Mouse (Mus musculus): ENCODE data around the gene Mepe. TPM values are rescaled to one million over a fixed set of nuclear protein-coding genes. Genes with fewer than 3 reads are reported as not detected.

The Mepe gene
- polyA plus RNA-seq, 1 experiment from 2014 or later = not detected

DNA sequence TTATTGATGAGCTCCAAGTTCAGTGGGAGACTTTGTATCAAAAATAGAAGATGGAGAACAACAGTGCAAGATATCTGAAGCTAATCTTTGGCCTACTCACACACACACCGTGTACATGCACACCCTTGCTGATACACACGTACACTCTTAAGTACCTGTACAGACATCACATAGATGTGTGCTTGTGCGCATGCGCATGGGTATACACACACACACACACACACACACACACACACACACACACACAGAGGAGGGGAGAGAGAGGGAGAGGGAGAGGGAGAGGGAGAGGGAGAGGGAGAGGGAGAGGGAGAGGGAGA is 15.3 kb downstream of the Mepe start:
- Histone ChIP-seq H3K4me1 (ENCODE audit: control insufficient read depth, insufficient read depth, low read length) (0 out of 2 replicates have a peak, but pooled peaks cover 4% of the 10 kb centered on the region), H3K9ac (replicated peaks; ENCODE audit: low read length) (no peak overlapping the region), H3K27ac (replicated peaks; ENCODE audit: low read depth, low read length) (no peak overlapping the region), H3K4me3 (replicated peaks; ENCODE audit: low read depth, low read length) (no peak overlapping the region), H3K27me3 (ENCODE audit: control insufficient read depth, insufficient read depth, low read length) (no peaks in the 10 kb centered on the region), H3K4me2 (ENCODE audit: low read length) (no peak overlapping the region; the same call in 1 of the 2 replicates), H3K36me3 (ENCODE audit: control insufficient read depth, insufficient read depth, low read length) (no peaks in the 10 kb centered on the region), H3K9me3 (ENCODE audit: control insufficient read depth, low read length) (no peaks in the 10 kb centered on the region)
- DNase-seq = no peak
- 93% methylated on average over 4 of the region's 4 CpGs for WGBS
- ATAC-seq (ENCODE audit: low FRiP score, low TSS enrichment) = no peak

DNA sequence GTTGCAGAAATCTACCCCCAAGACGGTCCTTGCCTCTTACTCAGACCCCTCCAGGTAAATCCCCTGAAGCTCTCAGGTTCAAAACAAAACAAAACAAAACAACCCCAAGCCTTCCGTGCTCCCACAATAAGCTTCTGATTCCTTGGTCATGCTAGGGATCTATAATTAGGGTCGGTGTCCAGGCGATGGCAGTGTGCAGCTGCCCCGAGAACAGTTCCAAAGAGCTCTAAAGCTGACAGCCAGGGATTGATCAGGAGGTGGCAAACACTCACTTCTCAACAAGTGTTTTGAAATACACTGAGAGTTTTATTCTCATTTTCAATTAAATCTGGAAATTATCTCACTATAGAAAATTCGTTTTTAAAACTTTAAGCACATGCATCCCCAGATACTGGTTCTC is 17.8 kb downstream of the Mepe start:
- ATAC-seq (ENCODE audit: low FRiP score, low TSS enrichment) = no peak
- H3K36me3 ChIP-seq (ENCODE audit: control insufficient read depth, insufficient read depth, low read length) = no peaks in the 10 kb centered on the region
- no peak overlapping the region for H3K9ac ChIP-seq (replicated peaks; ENCODE audit: low read length)
- H3K4me3 ChIP-seq (replicated peaks; ENCODE audit: low read depth, low read length) = no peak overlapping the region
- 34% methylated on average over 6 of the region's 6 CpGs for WGBS
- H3K27ac ChIP-seq (replicated peaks; ENCODE audit: low read depth, low read length) = no peak overlapping the region
- no peaks in the 10 kb centered on the region for H3K27me3 ChIP-seq (ENCODE audit: control insufficient read depth, insufficient read depth, low read length)
- DNase-seq = no peak
- 0 out of 2 replicates have a peak, but pooled peaks cover 4% of the 10 kb centered on the region for H3K4me1 ChIP-seq (ENCODE audit: control insufficient read depth, insufficient read depth, low read length)
- H3K4me2 ChIP-seq (ENCODE audit: low read length) = no peak overlapping the region
- H3K9me3 ChIP-seq (ENCODE audit: control insufficient read depth, low read length) = no peaks in the 10 kb centered on the region

DNA sequence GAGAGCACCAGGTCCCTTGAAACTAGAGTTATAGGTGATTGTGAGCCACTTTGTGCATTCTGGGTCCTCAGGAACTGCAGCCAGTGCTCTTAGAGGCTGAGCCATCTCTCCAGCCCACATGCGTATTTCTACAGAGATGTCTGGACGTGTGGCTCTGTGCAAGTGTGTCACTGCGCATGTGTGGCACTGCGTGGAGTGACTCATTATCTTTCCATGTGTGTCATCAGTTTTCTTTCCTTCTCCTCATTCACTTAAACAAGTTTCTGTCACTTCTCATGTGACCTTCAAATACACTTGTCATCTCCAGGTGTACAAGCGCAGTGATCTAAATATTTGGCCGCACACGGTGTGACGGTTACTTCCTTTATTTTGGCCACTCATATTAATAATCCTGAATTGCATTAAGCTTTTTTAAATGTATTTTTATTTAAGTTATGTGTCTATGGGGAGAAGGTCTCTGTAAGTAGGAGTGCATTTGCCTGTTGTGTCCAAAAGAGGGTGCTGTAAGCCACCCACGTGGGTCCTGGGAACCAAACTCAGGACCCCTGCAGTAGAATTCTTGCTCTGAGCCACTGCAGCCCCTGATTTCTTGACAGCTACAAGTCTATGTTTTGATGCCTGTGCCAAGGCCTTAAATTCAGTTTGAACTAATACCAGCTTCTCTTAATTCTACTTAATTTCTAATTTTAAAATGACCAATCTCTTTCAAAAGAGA is 19.6 kb downstream of the Mepe start:
- Histone ChIP-seq H3K4me2 (ENCODE audit: low read length) (no peak overlapping the region), H3K9me3 (ENCODE audit: control insufficient read depth, low read length) (no peaks in the 10 kb centered on the region), H3K4me1 (ENCODE audit: control insufficient read depth, insufficient read depth, low read length) (0 out of 2 replicates have a peak, but pooled peaks cover 3% of the 10 kb centered on the region), H3K36me3 (ENCODE audit: control insufficient read depth, insufficient read depth, low read length) (no peaks in the 10 kb centered on the region), H3K27me3 (ENCODE audit: control insufficient read depth, insufficient read depth, low read length) (no peaks in the 10 kb centered on the region), H3K9ac (replicated peaks; ENCODE audit: low read length) (no peak overlapping the region), H3K27ac (replicated peaks; ENCODE audit: low read depth, low read length) (no peak overlapping the region), H3K4me3 (replicated peaks; ENCODE audit: low read depth, low read length) (no peak overlapping the region)
- WGBS = 75% methylated on average over 9 of the region's 9 CpGs
- peak; percentile 31 for DNase-seq
- no peak for ATAC-seq (ENCODE audit: low FRiP score, low TSS enrichment)

DNA sequence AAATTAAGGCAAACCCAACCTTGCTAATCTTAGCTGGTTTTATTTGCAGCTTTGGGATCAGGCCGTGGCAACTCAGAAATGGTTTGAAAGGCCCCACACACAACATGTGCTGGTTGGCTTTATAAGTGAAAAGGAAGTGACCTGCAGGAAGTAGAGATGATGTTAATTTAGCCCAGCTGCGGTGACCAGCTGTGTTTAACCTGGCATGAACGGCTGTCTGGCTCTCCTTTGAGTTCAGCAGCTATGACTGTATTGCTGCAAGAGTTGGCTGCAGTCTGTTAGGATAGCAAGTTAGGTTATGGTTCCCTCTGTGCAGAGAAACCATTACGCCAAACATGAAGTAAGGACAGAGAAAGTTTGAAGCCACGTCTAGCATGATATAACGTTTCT is 20.1 kb downstream of the Mepe start:
- H3K4me1 ChIP-seq (ENCODE audit: control insufficient read depth, insufficient read depth, low read length) = no peaks in the 10 kb centered on the region

DNA sequence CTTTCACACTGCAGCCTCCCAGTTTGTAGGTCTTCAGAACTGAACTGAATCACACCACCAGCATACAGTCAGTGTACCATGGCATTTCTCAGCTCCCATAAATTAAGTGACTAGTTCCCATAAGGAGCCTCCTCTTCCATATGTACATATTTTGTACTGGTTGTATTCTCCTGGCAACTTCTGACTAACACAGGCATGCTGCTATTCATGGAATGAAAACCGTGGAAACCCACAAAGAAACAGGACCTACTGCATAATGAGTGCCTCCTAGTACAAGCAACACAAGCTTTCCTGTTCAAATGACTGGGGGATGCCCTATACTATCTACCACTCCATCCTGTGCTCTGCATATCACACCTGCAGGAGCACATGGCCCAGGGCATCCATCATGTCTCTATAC is 25.9 kb downstream of the Mepe start:
- no peaks in the 10 kb centered on the region for H3K36me3 ChIP-seq (ENCODE audit: control insufficient read depth, insufficient read depth, low read length)
- H3K4me1 ChIP-seq (ENCODE audit: control insufficient read depth, insufficient read depth, low read length) = no peaks in the 10 kb centered on the region
- H3K9me3 ChIP-seq (ENCODE audit: control insufficient read depth, low read length) = no peaks in the 10 kb centered on the region
- no peak overlapping the region for H3K4me2 ChIP-seq (ENCODE audit: low read length)
- ATAC-seq (ENCODE audit: low FRiP score, low TSS enrichment) (no peak), DNase-seq (no peak)
- no peaks in the 10 kb centered on the region for H3K27me3 ChIP-seq (ENCODE audit: control insufficient read depth, insufficient read depth, low read length)
- no peak overlapping the region for H3K9ac ChIP-seq (replicated peaks; ENCODE audit: low read length)
- no peak overlapping the region for H3K27ac ChIP-seq (replicated peaks; ENCODE audit: low read depth, low read length)
- no peak overlapping the region for H3K4me3 ChIP-seq (replicated peaks; ENCODE audit: low read depth, low read length)
- WGBS = 49% methylated on average over 1 of the region's 1 CpGs

More for the DNA sequence above, 20.1 kb downstream of the Mepe start:
- H3K27ac ChIP-seq (replicated peaks; ENCODE audit: low read depth, low read length) = no peak overlapping the region
- WGBS = 88% methylated on average over 6 of the region's 6 CpGs
- H3K9me3 ChIP-seq (ENCODE audit: control insufficient read depth, low read length) = no peaks in the 10 kb centered on the region
- no peak overlapping the region for H3K4me2 ChIP-seq (ENCODE audit: low read length)
- no peak for DNase-seq
- H3K27me3 ChIP-seq (ENCODE audit: control insufficient read depth, insufficient read depth, low read length) = no peaks in the 10 kb centered on the region
- no peaks in the 10 kb centered on the region for H3K36me3 ChIP-seq (ENCODE audit: control insufficient read depth, insufficient read depth, low read length)
- no peak overlapping the region for H3K9ac ChIP-seq (replicated peaks; ENCODE audit: low read length)
- ATAC-seq (ENCODE audit: low FRiP score, low TSS enrichment) = no peak
- no peak overlapping the region for H3K4me3 ChIP-seq (replicated peaks; ENCODE audit: low read depth, low read length)

DNA sequence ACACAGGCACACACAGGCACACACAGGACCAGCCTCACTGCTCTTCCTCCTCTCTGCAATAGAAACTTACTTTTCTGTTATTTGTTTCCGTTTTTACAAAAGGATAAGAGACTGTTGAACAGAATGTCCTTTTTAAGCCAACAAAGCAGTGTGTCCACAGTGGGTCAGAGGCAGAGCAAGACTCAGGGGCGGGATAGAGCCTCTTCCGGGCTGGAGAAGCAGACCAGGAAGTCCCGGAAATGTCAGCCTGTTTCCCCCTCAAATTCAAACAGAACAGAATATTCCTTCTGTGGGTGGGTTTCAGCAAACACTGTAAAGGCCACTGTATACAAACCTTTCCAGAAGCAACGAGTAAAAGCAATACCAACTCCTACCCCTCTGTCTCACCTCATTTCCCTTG is 26.7 kb downstream of the Mepe start:
- Histone ChIP-seq H3K4me2 (ENCODE audit: low read length) (no peak overlapping the region), H3K4me1 (ENCODE audit: control insufficient read depth, insufficient read depth, low read length) (no peaks in the 10 kb centered on the region), H3K4me3 (replicated peaks; ENCODE audit: low read depth, low read length) (no peak overlapping the region), H3K27me3 (ENCODE audit: control insufficient read depth, insufficient read depth, low read length) (no peaks in the 10 kb centered on the region), H3K9ac (replicated peaks; ENCODE audit: low read length) (no peak overlapping the region), H3K9me3 (ENCODE audit: control insufficient read depth, low read length) (no peaks in the 10 kb centered on the region), H3K36me3 (ENCODE audit: control insufficient read depth, insufficient read depth, low read length) (no peaks in the 10 kb centered on the region), H3K27ac (replicated peaks; ENCODE audit: low read depth, low read length) (no peak overlapping the region)
- ATAC-seq (ENCODE audit: low FRiP score, low TSS enrichment) (no peak), DNase-seq (no peak)
- WGBS = 78% methylated on average over 5 of the region's 5 CpGs

DNA sequence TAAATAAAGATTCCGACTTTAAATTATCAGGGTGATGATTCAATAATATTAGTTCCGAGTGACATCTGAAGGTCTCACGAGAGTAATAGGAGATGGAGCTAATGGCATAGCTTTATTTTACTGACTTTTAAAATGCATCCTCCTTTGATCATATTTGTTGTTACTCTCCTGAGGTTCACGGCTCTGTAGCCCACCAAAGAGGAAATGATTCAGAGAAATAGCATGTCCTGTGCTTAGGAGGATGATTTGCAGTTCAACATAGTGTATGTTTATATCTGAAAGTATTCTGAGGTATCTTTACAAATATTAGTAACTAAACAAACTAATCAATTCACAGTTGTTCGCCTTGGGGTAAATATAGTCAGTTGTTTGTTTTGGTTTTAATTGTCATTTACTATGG is 32.4 kb downstream of the Mepe start:
- no peaks in the 10 kb centered on the region for H3K36me3 ChIP-seq (ENCODE audit: control insufficient read depth, insufficient read depth, low read length)
- no peaks in the 10 kb centered on the region for H3K9me3 ChIP-seq (ENCODE audit: control insufficient read depth, low read length)
- ATAC-seq (ENCODE audit: low FRiP score, low TSS enrichment) = no peak
- no peak overlapping the region for H3K27ac ChIP-seq (replicated peaks; ENCODE audit: low read depth, low read length)
- no peak overlapping the region for H3K4me3 ChIP-seq (replicated peaks; ENCODE audit: low read depth, low read length)
- 85% methylated on average over 5 of the region's 5 CpGs for WGBS
- no peaks in the 10 kb centered on the region for H3K4me1 ChIP-seq (ENCODE audit: control insufficient read depth, insufficient read depth, low read length)
- H3K27me3 ChIP-seq (ENCODE audit: control insufficient read depth, insufficient read depth, low read length) = no peaks in the 10 kb centered on the region
- DNase-seq = no peak
- H3K4me2 ChIP-seq (ENCODE audit: low read length) = no peak overlapping the region
- H3K9ac ChIP-seq (replicated peaks; ENCODE audit: low read length) = no peak overlapping the region

DNA sequence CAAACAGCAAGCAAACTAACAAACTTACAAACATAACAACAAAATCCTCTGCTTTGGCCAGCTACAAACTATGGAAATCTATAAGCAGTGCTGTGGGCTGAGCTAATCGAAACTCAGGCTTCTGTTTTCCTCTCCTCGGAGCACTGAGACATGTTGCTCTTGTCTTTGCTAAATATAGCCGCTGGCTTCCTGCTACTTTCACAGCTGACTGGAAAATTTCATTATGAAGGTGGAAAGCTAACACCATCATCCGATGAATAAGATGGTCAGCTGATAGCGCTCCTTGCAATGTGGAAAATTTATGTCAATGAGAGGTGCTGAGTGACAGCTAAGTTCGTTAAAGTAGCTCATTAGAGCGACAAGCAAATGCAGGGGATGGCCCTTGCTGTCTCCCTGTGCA is 33.5 kb downstream of the Mepe start:
- no peak for ATAC-seq (ENCODE audit: low FRiP score, low TSS enrichment)
- WGBS = 76% methylated on average over 7 of the region's 7 CpGs
- no peaks in the 10 kb centered on the region for H3K36me3 ChIP-seq (ENCODE audit: control insufficient read depth, insufficient read depth, low read length)
- no peaks in the 10 kb centered on the region for H3K4me1 ChIP-seq (ENCODE audit: control insufficient read depth, insufficient read depth, low read length)
- H3K4me2 ChIP-seq (ENCODE audit: low read length) = no peak overlapping the region
- no peak overlapping the region for H3K9ac ChIP-seq (replicated peaks; ENCODE audit: low read length)
- no peak overlapping the region for H3K27ac ChIP-seq (replicated peaks; ENCODE audit: low read depth, low read length)
- H3K4me3 ChIP-seq (replicated peaks; ENCODE audit: low read depth, low read length) = no peak overlapping the region
- H3K9me3 ChIP-seq (ENCODE audit: control insufficient read depth, low read length) = no peaks in the 10 kb centered on the region
- H3K27me3 ChIP-seq (ENCODE audit: control insufficient read depth, insufficient read depth, low read length) = no peaks in the 10 kb centered on the region
- peak; percentile 7 for DNase-seq

DNA sequence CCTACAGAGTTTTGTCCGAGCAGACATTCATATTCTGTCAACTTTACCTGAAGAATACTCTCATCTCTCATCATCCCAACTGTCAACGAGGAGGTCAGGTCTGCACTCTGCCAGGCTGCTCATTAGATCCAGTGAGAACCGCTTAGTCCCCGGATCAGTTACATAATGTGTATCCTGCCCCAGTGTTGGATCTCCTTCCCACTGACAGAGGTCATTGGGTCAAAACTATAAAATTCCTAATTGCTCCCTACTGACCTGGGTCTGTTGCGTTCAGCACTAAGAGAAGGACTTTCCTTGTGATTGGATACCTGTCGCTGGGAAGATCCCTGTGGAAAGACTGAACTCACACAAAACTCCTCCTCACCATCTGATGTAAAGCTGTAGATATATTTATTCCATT is 34.1 kb downstream of the Mepe start:
- DNase-seq = no peak

More for the DNA sequence above, 34.1 kb downstream of the Mepe start:
- no peak overlapping the region for H3K4me3 ChIP-seq (replicated peaks; ENCODE audit: low read depth, low read length)
- WGBS = 85% methylated on average over 6 of the region's 6 CpGs
- no peaks in the 10 kb centered on the region for H3K27me3 ChIP-seq (ENCODE audit: control insufficient read depth, insufficient read depth, low read length)
- no peak overlapping the region for H3K9ac ChIP-seq (replicated peaks; ENCODE audit: low read length)
- H3K4me1 ChIP-seq (ENCODE audit: control insufficient read depth, insufficient read depth, low read length) = no peaks in the 10 kb centered on the region
- no peak overlapping the region for H3K27ac ChIP-seq (replicated peaks; ENCODE audit: low read depth, low read length)
- no peak overlapping the region for H3K4me2 ChIP-seq (ENCODE audit: low read length)
- no peaks in the 10 kb centered on the region for H3K36me3 ChIP-seq (ENCODE audit: control insufficient read depth, insufficient read depth, low read length)
- H3K9me3 ChIP-seq (ENCODE audit: control insufficient read depth, low read length) = no peaks in the 10 kb centered on the region
- no peak for ATAC-seq (ENCODE audit: low FRiP score, low TSS enrichment)
